Mouse (Mus musculus) heart, postnatal 0 days (tissue): Measurements from ENCODE around the gene Kcnn4. TPM values are rescaled to one million over a fixed set of nuclear protein-coding genes. Genes with fewer than 3 reads are reported as not detected.
A peak's percentile ranks its signal among the peaks of the same experiment; 100 is the strongest.

Experiments used
- ATAC-seq: fragments of 200-750 bp; cut with Nextera tagmentation; 2 replicates; pipeline ENCODE4 v1.8.0; 2017; ENCODE audit warnings: low read depth, moderate number of reproducible peaks, moderate library complexity; ENCODE audit not compliant: insufficient read depth
- DNase-seq: peaks from one replicate; pipeline ENCODE4 v3.0.0-alpha.2; 2016; ENCODE audit warnings: low spot score
- H3K27ac ChIP-seq: fragments of 300-500 bp; sonication (generic); 2 replicates; pipeline ENCODE4 v1.5.1; 2014; ENCODE audit warnings: low read depth, mild to moderate bottlenecking
- H3K27me3 ChIP-seq: fragments of 300-500 bp; sonication (generic); 2 replicates; pipeline ENCODE4 v1.6.1; 2014; ENCODE audit warnings: low read length, mixed read lengths; ENCODE audit not compliant: control insufficient read depth, insufficient read depth
- H3K36me3 ChIP-seq: fragments of 300-500 bp; sonication (generic); replicated peaks from 2 replicates; pipeline ENCODE4 v1.6.1; 2014; ENCODE audit warnings: low read length, mixed read lengths; ENCODE audit not compliant: control insufficient read depth, insufficient read depth
- H3K4me1 ChIP-seq: fragments of 300-500 bp; sonication (generic); 2 replicates; pipeline ENCODE4 v1.6.1; 2014; ENCODE audit warnings: antibody characterized with exemption; ENCODE audit not compliant: control insufficient read depth, insufficient read depth
- H3K4me2 ChIP-seq: fragments of 300-500 bp; sonication (generic); 2 replicates; pipeline ENCODE4 v1.6.1; 2014; ENCODE audit warnings: low read depth, mild to moderate bottlenecking, low read length, moderate library complexity
- H3K4me3 ChIP-seq: fragments of 300-500 bp; sonication (generic); 2 replicates; pipeline ENCODE4 v1.5.1; 2014; ENCODE audit warnings: low read depth, low read length
- H3K9ac ChIP-seq: fragments of 300-500 bp; sonication (generic); replicated peaks from 2 replicates; pipeline ENCODE4 v1.6.1; 2014; ENCODE audit warnings: low read depth, low read length, mixed read lengths
- H3K9me3 ChIP-seq: fragments of 300-500 bp; sonication (generic); replicated peaks from 2 replicates; pipeline ENCODE4 v1.6.1; 2016; ENCODE audit warnings: low read length; ENCODE audit not compliant: control insufficient read depth
- CTCF ChIP-seq: IDR thresholded peaks from 2 replicates; pipeline ENCODE4 v1.5.1; 2016; ENCODE audit warnings: antibody characterized with exemption, control low read depth, low read depth
- EP300 ChIP-seq: IDR thresholded peaks from 2 replicates; pipeline ENCODE4 v1.6.1; 2016; ENCODE audit warnings: antibody characterized with exemption, low read depth
- WGBS: fragments of 180-500 bp; shearing (Covaris S2); extraction: QIAGEN DNeasy Blood & Tissue Kit; methylation state at CpG from one replicate; pipeline ENCODE4 v1.1.7; 2014; 5-methylcytosine and 5-hydroxymethylcytosine counted together
- polyA plus RNA-seq: library from polyadenylated mRNA; unstranded; fragments of >200 nt; fragmentation: Nextera tagmentation; extraction: Ambion mirVana; gene quantifications from 2 replicates; pipeline ENCODE4 v1.2.1, GENCODE M21; 2015
- total RNA-seq: library from RNA; depleted of rRNA; stranded (reverse); fragments of >200 nt; gene quantifications from 2 replicates; pipeline ENCODE4 v1.2.3, GENCODE M21; 2014; ENCODE audit warnings: low replicate concordance

Gene Kcnn4
- total and polyA plus RNA-seq, 2 experiments from 2014 or later: 0.69 to 0.98 TPM

GRCm38 (mm10) chr7:24372786-24373185, 2.7 kb downstream of the Kcnn4 start:
- Histone ChIP-seq H3K36me3 (no peaks in the 10 kb centered on the region), H3K4me3 (no peak overlapping the region), H3K4me2 (peak overlapping the region; percentile 23; the same call in 1 of the 2 replicates), H3K9me3 (no peaks in the 10 kb centered on the region), H3K27me3 (0 out of 2 replicates have a peak, but pooled peaks cover 5% of the 10 kb centered on the region), H3K4me1 (peaks cover 11% of the 10 kb centered on the region; the same call in 1 of the 2 replicates), H3K27ac (no peak overlapping the region), H3K9ac (no peak overlapping the region)
- ATAC-seq (no peak), DNase-seq (no peak)
- TF ChIP-seq EP300: no peak
- no peak for TF ChIP-seq CTCF
- 57% methylated on average over 4 of the region's 4 CpGs for WGBS

- WGBS: 35% methylated on average over 14 of the region's 20 CpGs
- TF ChIP-seq EP300 (no peak), CTCF (no peak)
- Histone ChIP-seq H3K4me2 (peak overlapping the region; percentile 23; the same call in 1 of the 2 replicates), H3K4me1 (peaks cover 11% of the 10 kb centered on the region; the same call in 1 of the 2 replicates), H3K9me3 (no peaks in the 10 kb centered on the region), H3K9ac (no peak overlapping the region), H3K4me3 (no peak overlapping the region), H3K27me3 (0 out of 2 replicates have a peak, but pooled peaks cover 5% of the 10 kb centered on the region), H3K27ac (peak overlapping the region; percentile 46; the same call in 1 of the 2 replicates), H3K36me3 (no peaks in the 10 kb centered on the region)
- ATAC-seq (no peak), DNase-seq (no peak)
These were observed 3.7 kb downstream of the Kcnn4 start for GRCm38 (mm10) chr7:24373538-24374379.

DNA sequence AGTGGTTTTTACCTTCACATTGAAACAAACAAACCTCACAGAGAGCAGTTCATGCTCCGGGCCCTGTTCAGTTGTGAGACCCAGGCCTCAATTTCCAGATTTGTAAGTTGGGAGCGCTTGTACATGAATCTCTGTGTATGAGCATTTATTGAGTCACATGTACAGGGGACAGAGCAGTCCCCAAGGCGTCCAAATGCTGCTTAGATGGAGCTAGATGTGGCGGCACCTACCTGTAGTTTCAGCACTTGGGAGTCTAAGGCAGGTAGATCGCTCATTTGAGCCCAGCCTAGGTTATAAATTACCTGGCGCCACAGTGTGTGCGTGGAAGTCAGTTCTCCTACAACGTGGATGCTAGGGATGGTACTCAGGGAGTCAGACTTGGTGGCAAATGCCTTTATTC, 6.4 kb downstream of the Kcnn4 start:
- no peaks in the 10 kb centered on the region for H3K9me3 ChIP-seq
- 0 out of 2 replicates have a peak, but pooled peaks cover 5% of the 10 kb centered on the region for H3K27me3 ChIP-seq
- no peak overlapping the region for H3K4me3 ChIP-seq
- 82% methylated on average over 8 of the region's 8 CpGs for WGBS
- TF ChIP-seq CTCF (no peak), EP300 (no peak)
- peaks cover 11% of the 10 kb centered on the region; the same call in 1 of the 2 replicates for H3K4me1 ChIP-seq
- H3K9ac ChIP-seq: no peak overlapping the region
- ATAC-seq (no peak), DNase-seq (no peak)
- H3K36me3 ChIP-seq: no peaks in the 10 kb centered on the region
- H3K4me2 ChIP-seq: peak overlapping the region; percentile 49; the same call in 1 of the 2 replicates
- no peak overlapping the region for H3K27ac ChIP-seq

DNA sequence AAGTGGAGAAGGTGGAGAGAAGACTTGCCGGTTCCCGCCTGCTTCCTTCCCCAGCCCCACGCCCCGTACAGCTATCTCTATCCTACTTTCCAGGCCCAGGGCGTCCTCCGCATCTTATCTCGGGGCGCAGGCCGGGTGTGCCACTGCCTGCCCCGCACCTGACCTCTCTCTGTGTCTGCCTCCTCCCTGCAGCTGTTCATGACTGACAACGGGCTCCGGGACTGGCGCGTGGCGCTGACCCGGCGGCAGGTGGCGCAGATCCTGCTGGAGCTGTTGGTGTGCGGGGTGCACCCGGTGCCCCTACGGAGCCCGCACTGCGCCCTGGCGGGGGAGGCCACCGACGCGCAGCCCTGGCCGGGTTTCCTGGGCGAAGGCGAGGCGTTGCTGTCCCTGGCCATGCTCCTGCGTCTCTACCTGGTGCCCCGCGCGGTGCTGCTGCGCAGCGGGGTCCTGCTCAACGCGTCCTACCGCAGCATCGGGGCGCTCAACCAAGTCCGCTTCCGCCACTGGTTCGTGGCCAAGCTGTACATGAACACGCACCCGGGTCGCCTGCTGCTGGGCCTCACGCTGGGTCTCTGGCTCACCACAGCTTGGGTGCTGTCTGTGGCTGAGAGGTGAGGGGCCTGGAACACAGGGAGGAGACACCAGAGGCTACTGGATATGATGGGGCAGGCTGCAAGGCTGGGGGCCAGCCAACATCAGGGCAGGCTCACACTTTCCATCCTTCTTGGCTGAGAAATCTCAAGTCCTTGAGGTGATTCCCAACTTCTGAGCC, 7.2 kb downstream of the Kcnn4 start:
- H3K4me2 ChIP-seq: peak overlapping the region; percentile 49
- 0 out of 2 replicates have a peak, but pooled peaks cover 5% of the 10 kb centered on the region for H3K27me3 ChIP-seq
- TF ChIP-seq CTCF: peak; percentile 32
- no peak for TF ChIP-seq EP300
- H3K36me3 ChIP-seq: no peaks in the 10 kb centered on the region
- ATAC-seq (peak; percentile 62), DNase-seq (peak; percentile 23)
- H3K9ac ChIP-seq: 0 out of 2 replicates have a peak overlapping the region, but pooled peaks have one; percentile 4
- peaks cover 11% of the 10 kb centered on the region; the same call in 1 of the 2 replicates for H3K4me1 ChIP-seq
- WGBS: 5% methylated on average over 44 of the region's 49 CpGs
- H3K4me3 ChIP-seq: peak overlapping the region; percentile 18
- H3K27ac ChIP-seq: no peak overlapping the region
- no peaks in the 10 kb centered on the region for H3K9me3 ChIP-seq

GRCm38 (mm10) chr7:24378049-24378701, 8.1 kb downstream of the Kcnn4 start:
- no peak overlapping the region for H3K4me3 ChIP-seq
- no peaks in the 10 kb centered on the region for H3K36me3 ChIP-seq
- ATAC-seq (no peak), DNase-seq (no peak)
- no peak overlapping the region; the same call in 1 of the 2 replicates for H3K27ac ChIP-seq
- H3K27me3 ChIP-seq: 0 out of 2 replicates have a peak, but pooled peaks cover 5% of the 10 kb centered on the region
- no peak overlapping the region for H3K4me2 ChIP-seq
- 0 out of 2 replicates have a peak, but pooled peaks cover 11% of the 10 kb centered on the region for H3K4me1 ChIP-seq
- TF ChIP-seq CTCF (no peak), EP300 (no peak)
- H3K9ac ChIP-seq: no peak overlapping the region
- 68% methylated on average over 10 of the region's 10 CpGs for WGBS
- no peaks in the 10 kb centered on the region for H3K9me3 ChIP-seq
